Mouse (Mus musculus): ENCODE results near the gene Dpf3.

Dpf3 gene

DNA sequence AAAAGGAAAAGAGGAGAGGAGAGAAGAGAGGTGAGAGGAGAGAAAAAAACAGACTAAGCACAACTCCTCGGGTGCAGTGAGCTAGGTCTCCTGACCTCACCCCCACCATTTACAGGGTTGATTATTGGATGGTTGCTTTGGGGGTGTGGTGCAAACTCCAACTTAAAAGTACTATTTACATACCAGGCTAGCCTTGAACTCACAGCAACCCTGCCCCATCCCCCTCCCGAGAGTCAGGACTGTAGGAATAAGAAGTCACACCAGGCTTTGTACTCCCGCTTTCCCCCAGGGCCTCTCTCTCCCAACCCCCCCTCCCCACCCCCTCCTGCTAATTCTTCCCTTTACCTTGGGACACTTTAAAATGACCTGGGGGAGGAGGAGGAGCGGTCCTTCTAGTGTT, 8.8 kb upstream of the Dpf3 start:
- no peak for DNase-seq (ENCODE audit: extremely low spot score)

DNA sequence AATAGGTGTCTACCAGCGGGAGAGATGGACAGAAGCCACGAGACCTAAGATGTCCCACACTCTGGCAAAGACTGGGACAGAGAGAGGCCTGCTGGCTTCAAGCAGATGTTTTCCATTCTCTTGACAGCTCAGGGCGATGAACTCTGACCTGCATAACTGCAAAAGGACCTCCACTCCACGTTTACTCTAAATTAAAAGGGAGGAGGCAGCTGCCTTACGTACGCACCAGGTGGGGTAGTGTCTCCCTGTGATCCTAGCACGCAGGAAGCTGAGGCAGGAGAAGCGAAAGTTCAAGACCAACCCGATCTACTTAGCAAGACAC, 8.4 kb upstream of the Dpf3 start:
- DNase-seq (ENCODE audit: extremely low spot score), result peak; percentile 52

DNA sequence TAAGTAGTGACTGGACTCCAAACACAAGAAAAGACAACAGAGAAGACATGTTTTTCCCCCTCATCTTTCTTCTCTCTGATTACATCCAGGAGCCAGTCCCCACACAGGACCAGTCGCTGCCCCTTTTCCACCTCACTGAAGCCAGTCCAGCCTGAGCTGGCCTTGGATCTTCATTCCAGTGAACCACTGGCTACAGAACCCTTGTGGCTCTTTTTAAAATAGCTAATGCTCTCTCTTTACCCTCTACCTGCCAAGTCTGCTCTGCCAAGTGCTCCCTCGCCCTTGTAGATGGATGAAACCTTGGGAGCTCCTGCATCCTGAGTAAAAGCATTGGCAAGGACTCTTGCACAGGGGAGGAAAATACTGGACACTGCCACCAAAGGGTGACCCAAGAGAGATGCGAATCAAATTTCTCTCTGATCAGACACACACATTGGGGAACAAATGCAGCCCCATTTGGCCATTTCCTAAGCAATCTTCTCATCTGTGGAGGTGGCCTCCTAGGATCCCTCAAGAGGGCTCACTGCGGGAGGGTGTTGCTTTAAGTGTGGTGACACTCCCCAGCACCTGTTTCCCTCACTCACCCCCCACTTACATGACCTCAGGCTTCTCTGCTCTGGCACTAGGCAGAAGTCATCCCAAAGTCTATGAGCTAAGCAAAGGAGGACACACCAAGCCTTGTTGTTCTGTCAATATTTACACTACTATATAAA, 7.9 kb upstream of the Dpf3 start:
- DNase-seq (ENCODE audit: extremely low spot score), result no peak

GRCm38 (mm10) chr12:83494196-83494595, 6.7 kb upstream of the Dpf3 start:
- DNase-seq (ENCODE audit: extremely low spot score), result no peak

- DNase-seq (ENCODE audit: extremely low spot score), result no peak
Observed at GRCm38 (mm10) chr12:83492808-83493207, 5.3 kb upstream of the Dpf3 start.

- DNase-seq (ENCODE audit: extremely low spot score), result no peak
Observed at GRCm38 (mm10) chr12:83491609-83492008, 4.1 kb upstream of the Dpf3 start.

- DNase-seq (ENCODE audit: extremely low spot score), result no peak
Observed at GRCm38 (mm10) chr12:83489748-83490147, 2.2 kb upstream of the Dpf3 start.

DNA sequence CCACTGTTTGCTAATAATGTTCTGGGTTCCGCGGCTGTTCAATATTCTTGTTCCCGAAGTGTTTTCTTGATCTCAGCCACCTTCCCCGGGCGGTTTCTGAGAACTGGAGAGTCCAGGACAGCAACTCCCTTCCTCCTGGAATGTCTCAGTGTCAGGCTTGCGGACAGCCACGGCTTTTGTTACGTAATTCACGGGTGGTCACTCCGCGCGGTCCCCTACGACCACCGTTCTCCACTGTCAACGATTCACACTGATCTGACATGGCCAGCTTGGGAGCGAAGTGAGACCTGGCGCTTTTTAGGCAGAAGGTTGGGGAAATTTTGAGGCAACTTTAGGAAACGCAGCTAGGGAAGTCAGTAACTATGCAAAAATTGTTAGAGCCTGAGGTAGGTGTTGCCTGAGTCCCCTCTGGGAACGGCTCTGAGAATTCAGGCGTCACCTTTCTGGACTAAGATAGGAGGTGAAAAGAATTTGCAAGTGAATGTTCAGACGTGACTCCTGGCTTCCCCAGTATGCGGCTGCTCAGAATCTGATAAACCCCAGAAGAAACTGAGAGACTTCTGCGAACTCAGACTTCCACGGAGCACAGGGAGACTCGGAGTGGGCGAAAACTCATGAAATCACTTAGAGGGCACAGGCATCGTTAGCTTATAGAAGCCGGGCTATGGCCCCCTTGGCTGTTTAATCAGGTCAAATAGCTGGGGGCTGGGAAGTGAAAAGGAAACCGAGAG, 860 bp upstream of the Dpf3 start:
- DNase-seq (ENCODE audit: extremely low spot score), result peak; percentile 45

DNA sequence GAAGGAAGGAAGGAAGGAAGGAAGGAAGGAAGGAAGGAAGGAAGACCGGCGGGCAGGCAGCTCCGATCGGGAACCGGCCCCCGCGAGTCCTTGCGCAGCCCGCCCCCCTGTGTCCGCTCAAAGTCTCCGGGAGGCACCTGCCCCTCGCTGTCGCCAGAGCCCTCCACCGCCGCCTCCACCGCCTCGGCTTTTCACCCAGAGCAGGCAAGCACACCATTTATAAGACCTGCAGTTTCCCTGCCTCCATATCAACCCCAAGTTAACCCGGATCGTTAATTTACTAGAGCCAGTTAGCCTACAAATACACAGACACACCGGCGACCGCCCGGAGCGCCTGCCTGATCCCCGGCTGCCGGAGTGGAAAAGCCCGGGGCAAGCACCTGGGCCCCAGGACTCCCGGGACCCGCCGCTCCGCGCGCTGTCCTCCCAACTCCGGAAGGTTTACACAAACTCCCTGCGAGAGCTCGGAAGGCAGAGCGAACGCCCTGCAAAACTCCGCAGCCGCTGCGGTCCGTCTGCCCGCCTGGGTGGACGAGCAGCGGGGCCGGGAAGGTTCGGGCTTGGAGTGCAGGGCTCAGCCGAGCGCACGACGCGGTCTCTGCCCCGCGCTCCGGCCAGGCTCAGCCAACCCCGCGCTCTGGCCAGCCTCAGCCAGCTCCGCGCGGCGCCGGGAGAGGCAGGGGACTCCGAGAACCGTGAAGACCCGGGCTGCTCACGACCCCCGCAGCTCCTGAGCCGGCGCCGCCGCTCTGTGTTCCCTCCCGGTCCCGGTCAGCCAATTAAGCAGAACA, 650 bp downstream of the Dpf3 start:
- DNase-seq (ENCODE audit: extremely low spot score), result peak; percentile 73

DNA sequence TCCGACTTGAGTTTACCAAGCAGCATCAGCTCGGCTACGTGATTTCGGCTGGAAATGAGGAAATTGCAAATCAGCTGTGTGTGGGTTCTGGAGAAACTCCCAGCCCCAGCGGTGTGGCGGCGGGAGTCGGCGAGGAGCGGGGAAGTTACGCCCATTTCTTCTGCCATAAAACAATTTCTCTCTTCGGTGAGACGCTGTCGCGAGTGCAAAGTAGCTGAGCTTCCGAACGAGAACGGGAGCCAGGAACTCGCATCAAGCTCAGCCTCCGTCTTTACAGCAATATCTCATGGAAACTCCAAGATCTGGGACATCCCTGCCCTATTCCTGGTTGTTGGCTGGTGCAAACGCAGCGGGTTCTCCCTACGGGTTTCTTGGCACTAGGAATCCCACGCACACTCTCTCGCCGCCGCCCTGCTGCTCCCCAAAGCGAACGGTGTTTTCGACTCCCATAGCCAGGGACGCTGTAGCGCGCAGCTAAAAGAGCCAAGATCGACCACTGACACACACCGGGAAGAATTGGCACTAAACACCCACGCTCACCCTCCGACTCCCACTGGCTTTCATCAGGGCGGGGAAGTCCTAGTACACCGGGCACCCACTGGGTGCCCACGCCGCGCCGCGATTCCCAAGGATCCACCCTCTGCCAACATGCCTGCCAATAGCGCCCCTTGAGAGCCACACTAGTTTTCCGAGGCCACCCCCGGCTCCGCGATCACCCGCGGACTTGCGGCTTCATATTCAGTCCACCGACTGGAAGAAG, 1.4 kb downstream of the Dpf3 start:
- peak; percentile 44 for DNase-seq (ENCODE audit: extremely low spot score)

DNA sequence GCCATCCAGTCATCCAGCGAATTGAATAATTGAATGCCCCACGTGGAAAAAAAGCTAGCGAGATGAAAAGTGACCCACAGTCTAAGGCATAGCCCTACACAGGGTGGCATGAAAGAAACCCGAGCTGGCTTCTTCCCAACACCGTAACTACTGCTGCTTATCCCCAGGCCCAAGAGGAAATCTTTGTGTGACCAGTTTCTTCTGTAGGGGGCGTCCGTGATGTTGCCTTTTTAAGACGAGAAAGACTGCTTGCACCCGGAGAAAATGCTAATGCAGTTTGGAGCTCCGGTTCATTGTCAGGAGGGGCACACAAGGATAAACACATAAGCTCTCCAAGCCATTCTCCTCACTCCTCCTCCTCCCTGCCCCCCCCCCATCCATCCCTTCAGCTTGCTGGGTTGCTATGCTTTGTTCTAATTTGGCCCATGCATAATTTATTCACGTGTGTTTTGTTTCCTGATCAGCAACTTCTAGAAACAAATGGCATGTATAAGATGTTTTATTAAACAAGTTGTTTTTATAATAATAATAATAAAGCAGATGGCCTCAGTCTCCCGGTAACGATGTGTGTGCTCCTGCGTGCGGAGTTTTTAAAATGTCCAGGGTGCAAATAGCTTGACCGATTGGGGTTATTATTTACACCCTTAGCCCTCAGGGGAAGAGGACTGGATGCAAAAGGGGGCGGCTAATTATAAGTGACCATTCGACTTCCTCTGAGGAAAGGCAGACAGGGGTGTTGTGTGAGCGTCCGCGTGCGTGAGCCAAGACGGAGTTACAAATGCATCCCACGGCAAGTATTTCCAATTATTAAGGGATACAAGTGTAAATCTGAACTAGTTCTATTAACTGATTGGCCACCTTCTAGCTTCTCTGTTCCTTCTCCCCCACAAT, 2.4 kb downstream of the Dpf3 start:
- peak; percentile 58 for DNase-seq (ENCODE audit: extremely low spot score)

- DNase-seq (ENCODE audit: extremely low spot score), result no peak
Observed at GRCm38 (mm10) chr12:83483653-83484052, 3.9 kb downstream of the Dpf3 start.

GRCm38 (mm10) chr12:83481439-83481838, 6.1 kb downstream of the Dpf3 start:
- no peak for DNase-seq (ENCODE audit: extremely low spot score)

DNA sequence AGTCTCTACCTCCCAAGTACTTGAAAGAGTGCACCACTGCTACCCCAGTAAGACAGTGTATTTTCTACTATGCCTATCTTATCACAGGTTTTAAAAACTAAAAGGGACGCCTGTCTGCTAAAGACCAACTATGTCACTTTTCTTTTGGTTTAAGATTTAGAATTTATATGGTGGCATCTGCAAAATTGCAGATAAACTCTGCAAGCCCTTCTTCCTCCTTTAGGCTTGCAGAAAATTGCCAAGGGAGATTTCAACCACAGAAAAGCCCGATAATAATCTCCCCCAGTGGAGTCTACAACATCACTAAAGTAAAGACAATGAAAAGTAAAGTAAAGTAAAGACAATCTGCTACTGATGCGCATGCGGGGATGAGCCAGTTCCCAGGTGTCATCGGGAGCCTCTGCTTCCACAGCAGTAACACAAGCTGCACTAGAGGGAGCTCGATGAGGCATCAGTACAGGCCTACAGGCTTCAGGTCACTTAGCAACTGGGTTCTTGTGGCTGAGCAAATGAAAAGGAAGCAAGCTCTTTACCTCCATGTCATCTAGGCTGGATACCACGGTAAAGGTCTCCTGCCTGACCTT, 7.6 kb downstream of the Dpf3 start:
- DNase-seq (ENCODE audit: extremely low spot score), result no peak

DNA sequence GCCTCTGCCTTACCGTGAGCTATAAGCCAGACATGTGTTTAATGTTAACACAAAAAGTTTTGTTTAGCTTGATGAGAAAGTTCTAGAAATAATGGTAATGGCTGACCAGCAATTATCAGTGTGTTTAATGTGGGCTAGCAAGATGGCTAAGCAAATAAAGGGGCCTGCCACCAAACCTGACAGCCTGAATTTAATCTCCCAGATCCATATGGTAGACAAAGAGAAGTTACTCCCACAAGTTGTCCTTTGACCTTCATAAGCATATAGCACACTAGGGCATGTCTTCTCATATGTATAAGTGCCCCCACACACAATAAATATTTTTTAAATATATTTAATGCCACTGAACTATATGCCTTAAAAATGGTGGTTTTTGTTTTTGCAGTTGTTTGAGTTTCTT, 8.4 kb downstream of the Dpf3 start:
- no peak for DNase-seq (ENCODE audit: extremely low spot score)

DNA sequence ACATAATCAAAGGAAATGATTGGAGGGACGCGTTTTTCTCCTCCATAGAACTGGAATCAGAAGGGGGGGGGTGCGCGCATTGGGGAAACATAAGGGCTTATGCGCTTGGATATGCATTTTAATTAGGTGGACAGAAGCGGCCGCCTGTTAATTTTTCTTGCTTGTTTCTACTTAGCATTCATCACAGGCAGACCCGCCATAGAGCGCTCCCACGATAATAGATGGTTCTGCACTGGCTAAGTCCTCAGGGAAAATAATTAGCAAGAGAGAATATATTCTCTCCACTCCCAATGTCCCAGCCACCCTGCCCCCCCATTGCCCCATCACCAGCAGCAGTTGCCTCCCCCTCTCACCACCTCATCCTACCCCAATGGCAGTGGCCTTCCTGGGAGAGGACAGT, 11.2 kb downstream of the Dpf3 start:
- DNase-seq (ENCODE audit: extremely low spot score), result no peak

GRCm38 (mm10) chr12:83475419-83475818, 12.1 kb downstream of the Dpf3 start:
- DNase-seq (ENCODE audit: extremely low spot score), result no peak

GRCm38 (mm10) chr12:83473987-83474600, 13.4 kb downstream of the Dpf3 start:
- peak; percentile 32 for DNase-seq (ENCODE audit: extremely low spot score)

DNA sequence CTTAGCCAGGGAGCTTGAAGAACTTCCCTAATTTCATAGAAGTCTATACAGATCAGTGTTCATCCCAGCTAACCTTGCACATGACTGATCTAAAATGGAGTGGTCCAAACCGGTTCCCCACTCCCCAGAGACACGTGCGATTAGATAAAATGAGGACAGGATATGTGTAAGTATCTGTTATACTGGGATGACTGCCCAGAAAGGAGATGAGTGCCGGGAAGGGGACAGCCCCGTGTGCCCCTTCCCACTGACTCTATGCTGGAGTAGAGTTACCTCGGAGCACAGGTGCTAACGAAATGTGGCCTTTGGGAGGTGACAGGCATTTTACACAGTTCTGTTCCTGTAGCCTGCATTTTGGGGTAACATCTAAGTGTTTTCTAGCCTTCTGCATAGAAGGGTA, 15.8 kb downstream of the Dpf3 start:
- DNase-seq (ENCODE audit: extremely low spot score), result no peak

- DNase-seq (ENCODE audit: extremely low spot score), result no peak
Observed at GRCm38 (mm10) chr12:83470085-83470484, 17.4 kb downstream of the Dpf3 start.
